Mouse (Mus musculus) megakaryocyte, adult 5-6 weeks (primary cell): ENCODE data around the gene Trem1. TPM values are rescaled to one million over a fixed set of nuclear protein-coding genes. Genes with fewer than 3 reads are reported as not detected.

ENCODE experiments used
- ATAC-seq: 2 replicates; pipeline ENCODE4 v1.8.0; 2016; ENCODE audit warnings: mild to moderate bottlenecking, inconsistent platforms; ENCODE audit not compliant: poor library complexity, severe bottlenecking
- total RNA-seq, 2 experiments: library from RNA; stranded (forward) in 1 of 2; stranded (reverse) in 1 of 2; fragments of 153-499, 151-499 nt in 1 of 2; fragments of 221-1000, 200-1000 nt in 1 of 2; gene quantifications; 2 replicates each; pipeline versions ENCODE4 v1.2.3 to v1.2.4; 2015 to 2017

Gene Trem1
- total RNA-seq, 2 experiments from 2014 or later: 6.6 to 18.9 TPM

DNA sequence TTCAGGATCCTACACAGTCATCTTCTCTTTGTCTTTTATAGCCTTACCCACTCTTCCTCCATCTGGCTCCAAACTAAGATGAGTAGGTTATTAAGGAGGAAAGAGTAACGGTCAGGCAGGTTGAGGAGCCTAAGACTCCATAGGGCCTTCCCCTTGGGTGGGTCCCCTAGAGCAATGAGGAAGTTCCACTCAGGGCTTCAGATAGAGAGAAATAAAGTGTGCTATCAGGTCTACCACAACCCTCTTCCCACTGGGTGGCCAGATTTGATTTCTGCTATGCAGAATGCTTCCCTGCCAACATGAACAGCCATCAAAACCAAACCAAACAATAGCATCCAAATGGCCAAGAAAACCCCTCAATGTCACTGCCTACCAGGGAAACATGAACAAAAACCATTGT, 35.0 kb downstream of the Trem1 start:
- peak; percentile 41; the same call in 1 of the 2 replicates for ATAC-seq

DNA sequence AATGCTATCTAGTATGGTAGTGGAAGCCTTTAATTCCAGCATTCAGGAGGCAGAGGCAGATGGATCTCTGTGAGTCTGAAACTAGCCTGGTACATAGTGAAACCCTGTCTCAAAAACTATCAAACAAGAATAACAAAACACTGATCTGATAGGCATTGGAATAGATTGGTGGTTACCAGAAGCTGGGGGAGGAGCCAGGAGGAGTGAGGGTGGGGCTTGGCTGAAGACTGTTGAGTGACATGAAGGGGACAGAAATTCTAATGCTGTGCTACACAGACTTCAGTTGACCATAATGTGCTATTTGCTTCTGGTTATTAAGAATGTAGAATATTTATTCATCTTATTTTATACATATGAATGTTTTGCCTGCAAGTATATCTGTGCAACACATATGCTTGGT, 35.7 kb downstream of the Trem1 start:
- no peak for ATAC-seq

- no peak for ATAC-seq
These were observed 37.3 kb downstream of the Trem1 start for GRCm38 (mm10) chr17:48269833-48270232.

DNA sequence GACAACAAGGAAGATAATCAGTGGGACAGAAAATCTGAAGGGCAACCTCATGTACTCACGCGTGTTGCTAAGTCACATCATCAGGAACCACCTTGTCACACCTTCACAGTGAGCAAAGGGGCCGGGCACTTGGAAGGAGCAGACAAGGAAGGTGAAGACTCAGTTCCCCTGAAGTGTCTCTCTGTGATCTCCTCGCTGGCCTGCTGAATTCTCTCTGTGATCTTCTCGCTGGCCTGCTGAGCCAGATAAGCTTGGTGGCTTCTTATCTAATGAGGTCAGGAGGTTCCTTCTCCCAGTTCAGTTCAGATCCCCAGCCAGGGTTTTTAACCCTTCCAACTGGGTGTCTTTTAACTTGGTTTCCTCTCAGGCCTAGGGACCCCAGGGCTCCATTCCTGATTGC, 39.6 kb downstream of the Trem1 start:
- ATAC-seq: peak; percentile 56

DNA sequence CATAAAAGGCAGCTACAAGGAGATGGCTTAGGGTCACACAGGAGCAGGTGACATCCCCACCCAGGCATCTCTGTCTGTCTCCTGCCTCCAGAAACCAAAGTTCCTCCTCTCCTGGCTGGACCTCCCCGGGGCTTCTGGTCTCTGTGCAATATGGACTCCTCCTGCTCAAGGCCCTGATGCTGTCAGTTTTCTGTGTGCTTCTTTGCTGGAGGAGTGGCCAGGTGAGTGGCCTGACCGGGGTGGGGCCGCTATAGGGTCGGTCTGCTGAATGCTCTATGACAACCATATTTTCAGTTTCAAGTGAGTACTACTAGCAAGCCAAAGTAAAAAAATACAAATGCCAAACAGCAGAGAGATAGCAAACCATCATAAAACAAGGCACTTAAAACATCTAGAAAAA, 40.0 kb downstream of the Trem1 start:
- no peak for ATAC-seq

DNA sequence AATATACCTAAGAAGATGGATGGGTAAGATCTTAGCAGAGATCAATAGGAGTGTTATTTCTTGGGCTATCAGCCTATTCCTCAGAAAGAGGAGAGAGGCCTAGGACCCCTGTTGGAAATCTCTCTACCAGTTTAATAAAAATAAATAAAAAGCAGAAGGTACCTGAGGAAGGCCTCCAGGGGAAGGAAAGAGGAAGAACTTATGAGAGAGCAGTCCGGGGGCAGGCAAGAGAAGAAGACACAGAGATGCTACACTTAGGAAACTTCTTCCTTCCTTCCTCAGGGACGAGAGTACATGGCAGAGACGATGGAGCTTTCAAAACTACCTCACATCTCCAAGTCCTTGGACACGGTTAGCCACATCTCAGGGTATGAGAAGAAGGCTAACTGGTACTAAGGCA, 41.5 kb downstream of the Trem1 start:
- ATAC-seq: peak; percentile 64

- peak; percentile 73 for ATAC-seq
These were observed 42.3 kb downstream of the Trem1 start for GRCm38 (mm10) chr17:48274885-48275284.

DNA sequence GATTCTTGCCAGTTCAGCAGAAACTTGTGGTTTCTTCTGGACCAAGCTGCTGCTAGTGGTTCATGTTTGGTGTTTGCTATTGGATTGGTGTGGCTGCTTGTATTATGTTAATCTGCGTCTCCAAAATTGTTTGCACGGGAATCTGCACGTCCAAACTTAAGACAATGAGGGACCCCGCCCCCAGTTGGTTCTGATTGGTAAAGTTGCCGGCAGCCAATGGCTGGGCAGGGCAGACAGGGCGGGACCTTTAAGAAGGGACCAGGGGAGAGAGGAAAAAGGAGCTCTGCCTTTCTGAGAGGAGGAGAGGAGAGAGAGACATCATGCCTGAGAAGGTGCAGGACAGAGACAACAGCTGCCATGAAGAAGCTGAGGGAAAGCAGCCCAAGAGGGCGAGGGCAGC, 43.2 kb downstream of the Trem1 start:
- ATAC-seq: no peak

DNA sequence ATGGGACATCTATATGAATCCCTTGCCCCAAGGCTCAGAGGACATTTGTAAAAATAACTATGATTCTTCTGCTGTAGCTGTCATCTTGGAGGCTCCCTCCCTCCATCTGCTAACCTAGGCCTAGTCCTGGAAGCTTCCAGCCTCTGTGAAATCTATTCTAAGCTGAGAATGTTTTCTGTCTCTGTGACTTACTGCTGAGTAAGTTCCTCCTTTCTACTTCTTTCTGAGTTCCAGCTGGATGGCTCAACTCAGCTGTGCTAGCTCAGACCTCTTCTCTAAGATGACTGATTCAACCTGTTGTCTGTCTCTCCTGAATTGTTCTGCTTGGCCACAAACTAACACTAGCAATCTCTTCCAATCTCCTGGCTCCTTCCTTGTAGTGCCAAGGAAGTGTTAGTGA, 45.8 kb downstream of the Trem1 start:
- ATAC-seq: no peak

DNA sequence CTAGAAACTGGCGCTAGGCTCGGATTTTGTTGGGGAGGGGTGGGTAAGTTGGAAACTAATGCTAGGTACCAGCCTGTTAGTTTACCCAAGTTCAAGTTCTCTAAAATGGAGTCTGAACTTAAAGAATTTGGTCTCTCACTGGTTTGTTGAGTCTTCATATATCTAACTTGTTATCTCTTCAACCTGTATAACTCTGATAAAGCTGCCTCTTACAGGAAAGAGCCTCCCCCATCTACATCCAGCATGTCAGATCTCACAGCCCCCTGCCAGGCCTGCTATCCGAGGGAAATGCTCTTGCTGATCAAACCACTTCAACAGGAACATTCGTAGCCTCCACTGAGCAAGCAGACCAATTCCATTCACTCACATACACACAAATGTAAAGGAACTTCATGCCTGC, 46.4 kb downstream of the Trem1 start:
- no peak for ATAC-seq

- 0 out of 2 replicates have a peak, but pooled peaks have one; percentile 10 for ATAC-seq
These were observed 48.6 kb downstream of the Trem1 start for GRCm38 (mm10) chr17:48280943-48281738.

DNA sequence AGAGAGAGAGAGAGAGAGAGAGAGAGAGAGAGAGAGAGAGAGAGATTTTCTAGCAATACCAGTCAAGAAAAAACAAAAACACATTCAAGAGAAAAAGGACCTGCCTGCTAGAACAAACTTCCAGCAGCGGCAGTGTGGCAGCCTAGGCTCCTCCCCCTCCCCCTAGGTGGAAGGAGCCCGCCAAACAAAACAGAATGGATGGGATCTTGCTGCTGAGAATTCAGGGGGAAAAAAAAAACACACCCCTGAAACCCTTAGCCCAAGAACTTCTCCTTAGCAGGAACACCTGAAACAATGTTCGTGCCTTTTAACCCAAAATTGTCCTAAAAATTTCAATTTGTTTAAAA, 49.1 kb downstream of the Trem1 start:
- ATAC-seq: no peak

DNA sequence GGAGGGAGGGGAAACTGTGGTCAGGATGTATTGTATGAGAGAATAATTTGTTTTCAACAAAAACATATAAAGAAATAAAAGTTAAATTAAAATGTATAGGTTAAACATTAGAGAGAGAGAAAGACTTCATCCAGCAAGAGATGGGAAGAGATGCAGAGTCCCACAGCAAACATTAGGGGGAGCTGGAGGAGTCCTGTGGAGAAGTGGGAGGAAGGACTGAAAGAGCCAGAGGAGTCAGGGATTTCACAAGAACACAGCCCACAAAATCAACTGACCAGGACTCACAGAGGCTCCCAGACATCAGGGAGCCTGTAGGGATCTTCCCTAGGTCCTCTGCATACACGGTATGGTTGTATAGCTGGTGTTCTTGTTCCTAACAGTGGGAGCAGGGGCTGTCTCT, 54.2 kb downstream of the Trem1 start:
- peak; percentile 97 for ATAC-seq

DNA sequence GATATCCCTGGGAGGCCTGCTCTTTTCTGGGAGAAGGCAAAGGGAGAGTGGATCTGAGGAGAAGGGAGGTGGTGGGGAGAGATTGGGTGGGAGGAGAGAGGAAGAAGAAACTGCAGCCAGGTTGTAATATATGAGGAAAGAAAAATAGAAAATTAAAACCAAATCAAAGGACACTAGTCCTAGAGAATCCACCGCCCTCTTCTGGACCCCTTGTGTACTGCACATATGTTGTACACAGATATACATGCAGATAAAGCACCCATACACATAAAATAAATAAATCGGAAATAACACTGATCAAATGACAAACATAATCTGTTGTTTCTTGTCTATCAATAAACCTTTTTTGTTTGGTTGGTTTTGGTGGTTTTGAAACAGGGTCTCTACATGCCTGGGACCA, 54.7 kb downstream of the Trem1 start:
- peak; percentile 24; the same call in 1 of the 2 replicates for ATAC-seq

- ATAC-seq: peak; percentile 45
These were observed 61.1 kb downstream of the Trem1 start for GRCm38 (mm10) chr17:48293500-48294194.

Other genes starting within 250 kb of the Trem1 start
- not detected in 2 replicates for gene 1700122O11Rik, start 194.5 kb upstream of the Trem1 start, total RNA-seq (2015)
- gene 1700122O11Rik, start 194.5 kb upstream of the Trem1 start, total RNA-seq (2017): not detected in 2 replicates
- not detected in 2 replicates for gene 1700067P10Rik, start 143.4 kb upstream of the Trem1 start, total RNA-seq (2015)
- gene 1700067P10Rik, start 143.4 kb upstream of the Trem1 start, total RNA-seq (2017): not detected in 2 replicates
- 9.9 and 12.1 TPM in 2 replicates for gene 9830107B12Rik, start 86.5 kb upstream of the Trem1 start, total RNA-seq (2015)
- gene 9830107B12Rik, start 86.5 kb upstream of the Trem1 start, total RNA-seq (2017): 19.1 and 19.9 TPM in 2 replicates
- gene A530064D06Rik, start 65.5 kb upstream of the Trem1 start, total RNA-seq (2015): 43.0 and 46.9 TPM in 2 replicates
- 58.8 and 60.9 TPM in 2 replicates for gene A530064D06Rik, start 65.5 kb upstream of the Trem1 start, total RNA-seq (2017)
- gene Trem3, start 15.0 kb downstream of the Trem1 start, total RNA-seq (2015): 77.8 and 87.0 TPM in 2 replicates
- gene Trem3, start 15.0 kb downstream of the Trem1 start, total RNA-seq (2017): 72.1 and 98.8 TPM in 2 replicates
- 5.5 and 6.3 TPM in 2 replicates for gene Treml4, start 31.5 kb downstream of the Trem1 start, total RNA-seq (2015)
- gene Treml4, start 31.5 kb downstream of the Trem1 start, total RNA-seq (2017): 15.4 and 20.2 TPM in 2 replicates
- 48.1 and 51.7 TPM in 2 replicates for gene Treml2, start 66.7 kb downstream of the Trem1 start, total RNA-seq (2015)
- 45.3 and 52.1 TPM in 2 replicates for gene Treml2, start 66.7 kb downstream of the Trem1 start, total RNA-seq (2017)
- gene B430306N03Rik, start 83.4 kb downstream of the Trem1 start, total RNA-seq (2015): 68.9 and 78.4 TPM in 2 replicates
- gene B430306N03Rik, start 83.4 kb downstream of the Trem1 start, total RNA-seq (2017): 34.0 and 39.6 TPM in 2 replicates
- 50.6 and 58.3 TPM in 2 replicates for gene Trem2, start 113.6 kb downstream of the Trem1 start, total RNA-seq (2015)
- 85.8 and 90.5 TPM in 2 replicates for gene Trem2, start 113.6 kb downstream of the Trem1 start, total RNA-seq (2017)
- 0.29 and 0.39 TPM in 2 replicates for gene Treml1, start 127.1 kb downstream of the Trem1 start, total RNA-seq (2015)
- 0.40 TPM in 1 of 2 replicates, not detected in the other for gene Treml1, start 127.1 kb downstream of the Trem1 start, total RNA-seq (2017)
- 83.3 and 85.2 TPM in 2 replicates for gene Nfya, start 177.1 kb downstream of the Trem1 start, total RNA-seq (2015)
- gene Nfya, start 177.1 kb downstream of the Trem1 start, total RNA-seq (2017): 32.8 and 47.1 TPM in 2 replicates
- gene Oard1, start 177.2 kb downstream of the Trem1 start, total RNA-seq (2015): 40.3 and 42.5 TPM in 2 replicates
- 52.8 and 53.3 TPM in 2 replicates for gene Oard1, start 177.2 kb downstream of the Trem1 start, total RNA-seq (2017)
- 0.45 TPM in 1 of 2 replicates, not detected in the other for gene Apobec2, start 200.2 kb downstream of the Trem1 start, total RNA-seq (2015)
- 0.20 TPM in 1 of 2 replicates, not detected in the other for gene Apobec2, start 200.2 kb downstream of the Trem1 start, total RNA-seq (2017)
- gene Tspo2, start 218.8 kb downstream of the Trem1 start, total RNA-seq (2015): 3.2 and 5.3 TPM in 2 replicates
- 4.4 and 14.3 TPM in 2 replicates for gene Tspo2, start 218.8 kb downstream of the Trem1 start, total RNA-seq (2017)
- gene Unc5cl, start 222.1 kb downstream of the Trem1 start, total RNA-seq (2015): 0.38 TPM in 1 of 2 replicates, not detected in the other
- gene Unc5cl, start 222.1 kb downstream of the Trem1 start, total RNA-seq (2017): 0.37 and 0.40 TPM in 2 replicates